Mouse (Mus musculus) kidney, postnatal 0 days (tissue): Measurements from ENCODE around the gene Shroom3. TPM values are rescaled to one million over a fixed set of nuclear protein-coding genes. Genes with fewer than 3 reads are reported as not detected.

Experiments
- ATAC-seq: fragments of 200-750 bp; cut with Nextera tagmentation; replicated peaks from 2 replicates; pipeline ENCODE4 v1.8.0; 2017; ENCODE audit warnings: low read depth, moderate number of reproducible peaks, moderate TSS enrichment, moderate library complexity; ENCODE audit not compliant: low FRiP score
- DNase-seq: peaks from one replicate; pipeline ENCODE4 v3.0.0-alpha.2; 2016; ENCODE audit warnings: low spot score
- H3K27ac ChIP-seq: fragments of 300-500 bp; sonication (generic); 2 replicates; pipeline ENCODE4 v1.5.1; 2014; ENCODE audit warnings: mild to moderate bottlenecking
- H3K27me3 ChIP-seq: fragments of 300-500 bp; sonication (generic); 2 replicates; pipeline ENCODE4 v1.6.1; 2014; ENCODE audit warnings: low read length, mixed read lengths; ENCODE audit not compliant: insufficient read depth
- H3K36me3 ChIP-seq: fragments of 300-500 bp; sonication (generic); 2 replicates; pipeline ENCODE4 v1.6.1; 2014; ENCODE audit warnings: low read length, mixed read lengths; ENCODE audit not compliant: insufficient read depth
- H3K4me1 ChIP-seq: fragments of 300-500 bp; sonication (generic); replicated peaks from 2 replicates; pipeline ENCODE4 v1.6.1; 2014; ENCODE audit warnings: antibody characterized with exemption, low read length, mixed read lengths; ENCODE audit not compliant: insufficient read depth
- H3K4me2 ChIP-seq: fragments of 300-500 bp; sonication (generic); 2 replicates; pipeline ENCODE4 v1.6.1; 2014; ENCODE audit warnings: mild to moderate bottlenecking, low read length, moderate library complexity, mixed read lengths
- H3K4me3 ChIP-seq: fragments of 300-500 bp; sonication (generic); replicated peaks from 2 replicates; pipeline ENCODE4 v1.5.1; 2014; ENCODE audit warnings: low read depth, low read length
- H3K9ac ChIP-seq: fragments of 300-500 bp; sonication (generic); 2 replicates; pipeline ENCODE4 v1.6.1; 2014; ENCODE audit warnings: low read depth, low read length
- H3K9me3 ChIP-seq: fragments of 300-500 bp; sonication (generic); replicated peaks from 2 replicates; pipeline ENCODE4 v1.6.1; 2016; ENCODE audit warnings: low read length, inconsistent platforms, mixed read lengths
- CTCF ChIP-seq: IDR thresholded peaks from 2 replicates; pipeline ENCODE4 v1.5.1; 2016; ENCODE audit warnings: antibody characterized with exemption, low read depth, mild to moderate bottlenecking, moderate library complexity
- WGBS: fragments of 180-500 bp; shearing (Covaris S2); extraction: QIAGEN DNeasy Blood & Tissue Kit; methylation state at CpG from one replicate; pipeline ENCODE4 v1.1.7; 2014; 5-methylcytosine and 5-hydroxymethylcytosine counted together
- polyA plus RNA-seq: library from polyadenylated mRNA; unstranded; fragments of >200 nt; fragmentation: Nextera tagmentation; extraction: Ambion mirVana; gene quantifications from 2 replicates; pipeline ENCODE4 v1.2.1, GENCODE M21; 2015

Shroom3 gene
- polyA plus RNA-seq, 1 experiment from 2014 or later, result 6.7 TPM

- WGBS, result 80% methylated on average over 2 of the region's 2 CpGs
- TF ChIP-seq CTCF, result no peak
- no peak overlapping the region for H3K27ac ChIP-seq
Observed at GRCm38 (mm10) chr5:92880393-92880792, 197.2 kb downstream of the Shroom3 start.

GRCm38 (mm10) chr5:92880893-92881292 is 197.7 kb downstream of the Shroom3 start:
- Histone ChIP-seq H3K27me3 (no peaks in the 10 kb centered on the region), H3K27ac (no peak overlapping the region), H3K4me3 (no peak overlapping the region), H3K36me3 (no peaks in the 10 kb centered on the region), H3K4me1 (peaks cover 3% of the 10 kb centered on the region; the same call in 1 of the 2 replicates), H3K4me2 (no peak overlapping the region), H3K9ac (no peak overlapping the region), H3K9me3 (no peaks in the 10 kb centered on the region)
- no peak for TF ChIP-seq CTCF
- ATAC-seq, result no peak
- WGBS, result 21% methylated on average over 4 of the region's 4 CpGs
- DNase-seq, result no peak

More at GRCm38 (mm10) chr5:92880393-92880792, 197.2 kb downstream of the Shroom3 start:
- 0 out of 2 replicates have a peak, but pooled peaks cover 3% of the 10 kb centered on the region for H3K4me1 ChIP-seq
- H3K4me2 ChIP-seq, result no peak overlapping the region
- H3K36me3 ChIP-seq, result no peaks in the 10 kb centered on the region
- H3K4me3 ChIP-seq, result no peak overlapping the region
- DNase-seq (no peak), ATAC-seq (no peak)
- H3K9me3 ChIP-seq, result no peaks in the 10 kb centered on the region
- no peaks in the 10 kb centered on the region for H3K27me3 ChIP-seq
- H3K9ac ChIP-seq, result no peak overlapping the region

- peak; percentile 65 for DNase-seq
- no peak overlapping the region for H3K9ac ChIP-seq
- no peak for ATAC-seq
- no peak overlapping the region for H3K4me2 ChIP-seq
- TF ChIP-seq CTCF, result no peak
- no peaks in the 10 kb centered on the region for H3K27me3 ChIP-seq
- 22% methylated on average over 4 of the region's 4 CpGs for WGBS
- H3K9me3 ChIP-seq, result no peaks in the 10 kb centered on the region
- no peak overlapping the region for H3K27ac ChIP-seq
- peaks cover 5% of the 10 kb centered on the region; the same call in 1 of the 2 replicates for H3K4me1 ChIP-seq
- no peak overlapping the region for H3K4me3 ChIP-seq
- no peaks in the 10 kb centered on the region for H3K36me3 ChIP-seq
Observed at GRCm38 (mm10) chr5:92886141-92886540, 202.9 kb downstream of the Shroom3 start.

GRCm38 (mm10) chr5:92887501-92887900 is 204.3 kb downstream of the Shroom3 start:
- peaks cover 5% of the 10 kb centered on the region; the same call in 1 of the 2 replicates for H3K4me1 ChIP-seq
- H3K27ac ChIP-seq, result no peak overlapping the region
- no peaks in the 10 kb centered on the region for H3K9me3 ChIP-seq
- H3K4me3 ChIP-seq, result no peak overlapping the region
- no peak for TF ChIP-seq CTCF
- ATAC-seq, result no peak
- DNase-seq, result no peak
- no peaks in the 10 kb centered on the region for H3K27me3 ChIP-seq
- WGBS, result 72% methylated on average over 3 of the region's 3 CpGs
- no peak overlapping the region for H3K4me2 ChIP-seq
- H3K9ac ChIP-seq, result no peak overlapping the region
- H3K36me3 ChIP-seq, result no peaks in the 10 kb centered on the region

GRCm38 (mm10) chr5:92888628-92889241 is 205.5 kb downstream of the Shroom3 start:
- Histone ChIP-seq H3K4me3 (no peak overlapping the region), H3K4me1 (peaks cover 5% of the 10 kb centered on the region; the same call in 1 of the 2 replicates), H3K36me3 (no peaks in the 10 kb centered on the region), H3K27me3 (no peaks in the 10 kb centered on the region), H3K9me3 (no peaks in the 10 kb centered on the region), H3K27ac (no peak overlapping the region), H3K4me2 (no peak overlapping the region), H3K9ac (no peak overlapping the region)
- ATAC-seq (no peak), DNase-seq (no peak)
- TF ChIP-seq CTCF, result no peak
- WGBS, result 74% methylated on average over 8 of the region's 8 CpGs

GRCm38 (mm10) chr5:92890902-92891301 is 207.7 kb downstream of the Shroom3 start:
- ATAC-seq, result no peak

GRCm38 (mm10) chr5:92893284-92893683 is 210.0 kb downstream of the Shroom3 start:
- no peaks in the 10 kb centered on the region for H3K4me1 ChIP-seq
- WGBS, result 33% methylated on average over 4 of the region's 4 CpGs
- H3K4me2 ChIP-seq, result no peak overlapping the region
- DNase-seq (no peak), ATAC-seq (no peak)
- H3K4me3 ChIP-seq, result no peak overlapping the region
- no peak for TF ChIP-seq CTCF
- no peaks in the 10 kb centered on the region for H3K27me3 ChIP-seq
- H3K9ac ChIP-seq, result no peak overlapping the region
- no peaks in the 10 kb centered on the region for H3K36me3 ChIP-seq
- H3K9me3 ChIP-seq, result no peaks in the 10 kb centered on the region
- H3K27ac ChIP-seq, result no peak overlapping the region

More at GRCm38 (mm10) chr5:92890902-92891301, 207.7 kb downstream of the Shroom3 start:
- H3K4me2 ChIP-seq, result no peak overlapping the region
- H3K9ac ChIP-seq, result no peak overlapping the region
- no peak for TF ChIP-seq CTCF
- H3K4me1 ChIP-seq, result peaks cover 4% of the 10 kb centered on the region; the same call in 1 of the 2 replicates
- no peak overlapping the region for H3K4me3 ChIP-seq
- DNase-seq, result no peak
- H3K27ac ChIP-seq, result no peak overlapping the region
- H3K36me3 ChIP-seq, result no peaks in the 10 kb centered on the region
- H3K9me3 ChIP-seq, result no peaks in the 10 kb centered on the region
- WGBS, result 85% methylated on average over 5 of the region's 5 CpGs
- no peaks in the 10 kb centered on the region for H3K27me3 ChIP-seq
